Mouse (Mus musculus): ENCODE results near the gene Gm20671.
"Not testable (repeated sequence)": the region's sequence is repeated elsewhere in the genome, so short reads cannot be mapped to it uniquely, and the experiment has no call there.

The Gm20671 gene

GRCm38 (mm10) chr5:32820471-32820870, 6.4 kb downstream of the Gm20671 start:
- no peak for TF ChIP-seq CTCF (conservative IDR thresholded peaks at IDR 0.05; ENCODE audit: low read length)
- TF ChIP-seq POU5F1 (IDR thresholded peaks at IDR 0.05; ENCODE audit: borderline replicate concordance, low read length), result no peak
- no peak for TF ChIP-seq NANOG (IDR thresholded peaks at IDR 0.05; ENCODE audit: borderline replicate concordance, low read length)
- Histone ChIP-seq H3K9me3 (ENCODE audit: low read length) (no peaks in the 10 kb centered on the region), H3K4me3 (replicated peaks; ENCODE audit: low read length) (no peak overlapping the region), H3K36me3 (ENCODE audit: insufficient read depth, low read length) (peaks cover 78% of the 10 kb centered on the region), H3K4me1 (replicated peaks; ENCODE audit: low read depth, low read length) (peaks cover 16% of the 10 kb centered on the region), H3K27me3 (ENCODE audit: insufficient read depth, low read length) (no peaks in the 10 kb centered on the region)

- peaks cover 4% of the 10 kb centered on the region; the same call in 1 of the 2 replicates for H3K4me1 ChIP-seq (replicated peaks; ENCODE audit: low read depth, low read length)
- no peaks in the 10 kb centered on the region for H3K9me3 ChIP-seq (ENCODE audit: low read length)
- peaks cover 75% of the 10 kb centered on the region for H3K36me3 ChIP-seq (ENCODE audit: insufficient read depth, low read length)
- no peak overlapping the region for H3K4me3 ChIP-seq (replicated peaks; ENCODE audit: low read length)
- TF ChIP-seq NANOG (IDR thresholded peaks at IDR 0.05; ENCODE audit: borderline replicate concordance, low read length) (no peak), CTCF (conservative IDR thresholded peaks at IDR 0.05; ENCODE audit: low read length) (no peak), POU5F1 (IDR thresholded peaks at IDR 0.05; ENCODE audit: borderline replicate concordance, low read length) (no peak)
- no peaks in the 10 kb centered on the region for H3K27me3 ChIP-seq (ENCODE audit: insufficient read depth, low read length)
Measured at GRCm38 (mm10) chr5:32815396-32815795, 11.5 kb downstream of the Gm20671 start.

- not testable (repeated sequence) for H3K27me3 ChIP-seq (ENCODE audit: insufficient read depth, low read length)
Measured at GRCm38 (mm10) chr5:32786454-32786853, 40.5 kb downstream of the Gm20671 start.

GRCm38 (mm10) chr5:32785313-32785915, 41.5 kb downstream of the Gm20671 start, which contains the start of gene Pisd:
Pisd (minus strand) TSS chr5:32785646.
- H3K27me3 ChIP-seq (ENCODE audit: insufficient read depth, low read length), result no peaks in the 10 kb centered on the region
- H3K4me3 ChIP-seq (replicated peaks; ENCODE audit: low read length), result peak within 1 kb of the TSS; percentile 91
- H3K4me1 ChIP-seq (replicated peaks; ENCODE audit: low read depth, low read length), result peaks cover 14% of the 10 kb centered on the region
- peaks cover 60% of the 10 kb centered on the region for H3K36me3 ChIP-seq (ENCODE audit: insufficient read depth, low read length)
- no peak for TF ChIP-seq POU5F1 (IDR thresholded peaks at IDR 0.05; ENCODE audit: borderline replicate concordance, low read length)
- no peak for TF ChIP-seq CTCF (conservative IDR thresholded peaks at IDR 0.05; ENCODE audit: low read length)
- no peak for TF ChIP-seq NANOG (IDR thresholded peaks at IDR 0.05; ENCODE audit: borderline replicate concordance, low read length)
- H3K9me3 ChIP-seq (ENCODE audit: low read length), result no peaks in the 10 kb centered on the region

More at GRCm38 (mm10) chr5:32786454-32786853, 40.5 kb downstream of the Gm20671 start:
- peak overlapping the region; percentile 91; the same call in 1 of the 2 replicates for H3K4me3 ChIP-seq (replicated peaks; ENCODE audit: low read length)
- peaks cover 13% of the 10 kb centered on the region for H3K4me1 ChIP-seq (replicated peaks; ENCODE audit: low read depth, low read length)
- peaks cover 60% of the 10 kb centered on the region for H3K36me3 ChIP-seq (ENCODE audit: insufficient read depth, low read length)
- H3K9me3 ChIP-seq (ENCODE audit: low read length), result not testable (repeated sequence)

- Histone ChIP-seq H3K36me3 (ENCODE audit: insufficient read depth, low read length) (peaks cover 60% of the 10 kb centered on the region), H3K4me1 (replicated peaks; ENCODE audit: low read depth, low read length) (peaks cover 19% of the 10 kb centered on the region), H3K27me3 (ENCODE audit: insufficient read depth, low read length) (no peaks in the 10 kb centered on the region), H3K4me3 (replicated peaks; ENCODE audit: low read length) (peak overlapping the region; percentile 91), H3K9me3 (ENCODE audit: low read length) (no peaks in the 10 kb centered on the region)
- TF ChIP-seq CTCF (conservative IDR thresholded peaks at IDR 0.05; ENCODE audit: low read length) (0 out of 2 replicates have a peak, but pooled peaks have one; percentile 19), NANOG (IDR thresholded peaks at IDR 0.05; ENCODE audit: borderline replicate concordance, low read length) (no peak), POU5F1 (IDR thresholded peaks at IDR 0.05; ENCODE audit: borderline replicate concordance, low read length) (no peak)
Measured at GRCm38 (mm10) chr5:32784726-32785125, 42.2 kb downstream of the Gm20671 start.

- Histone ChIP-seq H3K36me3 (ENCODE audit: insufficient read depth, low read length) (peaks cover 74% of the 10 kb centered on the region), H3K4me3 (replicated peaks; ENCODE audit: low read length) (no peak overlapping the region), H3K4me1 (replicated peaks; ENCODE audit: low read depth, low read length) (peaks cover 28% of the 10 kb centered on the region), H3K27me3 (ENCODE audit: insufficient read depth, low read length) (no peaks in the 10 kb centered on the region), H3K9me3 (ENCODE audit: low read length) (no peaks in the 10 kb centered on the region)
- no peak for TF ChIP-seq POU5F1 (IDR thresholded peaks at IDR 0.05; ENCODE audit: borderline replicate concordance, low read length)
- TF ChIP-seq NANOG (IDR thresholded peaks at IDR 0.05; ENCODE audit: borderline replicate concordance, low read length), result no peak
- no peak for TF ChIP-seq CTCF (conservative IDR thresholded peaks at IDR 0.05; ENCODE audit: low read length)
Measured at GRCm38 (mm10) chr5:32781596-32781995, 45.3 kb downstream of the Gm20671 start.

GRCm38 (mm10) chr5:32778168-32778567, 48.7 kb downstream of the Gm20671 start:
- H3K27me3 ChIP-seq (ENCODE audit: insufficient read depth, low read length), result no peaks in the 10 kb centered on the region
- H3K36me3 ChIP-seq (ENCODE audit: insufficient read depth, low read length), result peaks cover 93% of the 10 kb centered on the region
- H3K4me1 ChIP-seq (replicated peaks; ENCODE audit: low read depth, low read length), result peaks cover 18% of the 10 kb centered on the region
- no peak for TF ChIP-seq CTCF (conservative IDR thresholded peaks at IDR 0.05; ENCODE audit: low read length)
- TF ChIP-seq NANOG (IDR thresholded peaks at IDR 0.05; ENCODE audit: borderline replicate concordance, low read length), result no peak
- TF ChIP-seq POU5F1 (IDR thresholded peaks at IDR 0.05; ENCODE audit: borderline replicate concordance, low read length), result no peak
- H3K4me3 ChIP-seq (replicated peaks; ENCODE audit: low read length), result no peak overlapping the region
- no peaks in the 10 kb centered on the region for H3K9me3 ChIP-seq (ENCODE audit: low read length)

- Histone ChIP-seq H3K4me3 (replicated peaks; ENCODE audit: low read length) (no peak overlapping the region), H3K9me3 (ENCODE audit: low read length) (no peaks in the 10 kb centered on the region), H3K4me1 (replicated peaks; ENCODE audit: low read depth, low read length) (peaks cover 34% of the 10 kb centered on the region), H3K36me3 (ENCODE audit: insufficient read depth, low read length) (peaks cover 87% of the 10 kb centered on the region), H3K27me3 (ENCODE audit: insufficient read depth, low read length) (no peaks in the 10 kb centered on the region)
- TF ChIP-seq NANOG (IDR thresholded peaks at IDR 0.05; ENCODE audit: borderline replicate concordance, low read length) (no peak), CTCF (conservative IDR thresholded peaks at IDR 0.05; ENCODE audit: low read length) (no peak), POU5F1 (IDR thresholded peaks at IDR 0.05; ENCODE audit: borderline replicate concordance, low read length) (no peak)
Measured at GRCm38 (mm10) chr5:32772361-32772760, 54.5 kb downstream of the Gm20671 start.

Measured in E14TG2a.4 (cell line).